Mouse (Mus musculus) A20 (cell line): ENCODE data around the gene 1700018B08Rik.
A peak's percentile ranks its signal among the peaks of the same experiment; 100 is the strongest.

ENCODE experiments used
- DNase-seq: peaks from one replicate; pipeline ENCODE4 v3.0.0-alpha.2; 2011; ENCODE audit warnings: low read depth, low spot score

The 1700018B08Rik gene

DNA sequence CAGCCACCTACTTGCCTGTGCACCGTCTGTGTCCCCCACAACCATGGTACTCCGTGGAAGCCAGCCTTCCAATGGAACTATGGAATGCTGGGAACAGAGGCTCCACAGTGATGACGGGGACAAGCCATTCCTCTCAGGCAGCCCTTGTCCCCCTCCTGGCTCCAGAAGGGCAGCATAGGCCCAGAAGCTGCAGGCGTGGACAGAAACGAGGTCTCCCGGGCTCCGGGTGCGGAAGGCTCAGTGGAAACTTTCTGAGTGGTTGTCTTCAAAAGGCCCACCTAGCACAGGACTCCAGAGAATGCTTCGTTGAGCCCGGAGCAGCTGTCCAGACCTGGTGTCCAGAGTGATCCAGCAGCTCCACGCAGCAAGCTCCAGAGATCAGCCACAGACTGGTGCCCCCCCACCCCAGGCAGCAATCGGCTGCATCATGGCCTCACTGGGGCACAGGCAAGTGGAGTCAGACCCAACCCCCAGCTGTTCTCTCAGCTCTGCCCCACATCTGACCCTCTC is at the start of gene 1700018B08Rik:
1700018B08Rik (minus strand) TSS at position 45 of the 510 bp plus-strand sequence.
- no peak for DNase-seq

DNA sequence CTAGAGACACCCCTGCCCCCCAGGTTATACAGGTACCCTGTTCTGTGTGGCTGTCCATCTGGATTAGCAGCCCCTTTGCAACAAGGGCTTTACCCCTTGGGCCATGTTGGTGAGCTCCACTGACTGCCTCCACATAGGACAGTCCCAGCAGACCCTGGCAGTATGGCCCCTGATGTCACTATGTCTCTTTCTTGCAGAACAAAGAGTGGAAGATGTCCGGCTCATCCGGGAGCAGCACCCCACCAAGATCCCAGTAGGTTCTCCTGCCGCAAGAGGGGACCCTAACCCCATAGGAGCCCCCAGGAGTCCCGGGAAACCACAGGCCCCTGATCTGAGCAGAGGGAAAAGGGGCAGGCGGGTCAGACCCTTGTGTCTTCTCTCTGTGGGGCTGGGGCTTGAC is 49.2 kb upstream of the 1700018B08Rik start:
- no peak for DNase-seq

DNA sequence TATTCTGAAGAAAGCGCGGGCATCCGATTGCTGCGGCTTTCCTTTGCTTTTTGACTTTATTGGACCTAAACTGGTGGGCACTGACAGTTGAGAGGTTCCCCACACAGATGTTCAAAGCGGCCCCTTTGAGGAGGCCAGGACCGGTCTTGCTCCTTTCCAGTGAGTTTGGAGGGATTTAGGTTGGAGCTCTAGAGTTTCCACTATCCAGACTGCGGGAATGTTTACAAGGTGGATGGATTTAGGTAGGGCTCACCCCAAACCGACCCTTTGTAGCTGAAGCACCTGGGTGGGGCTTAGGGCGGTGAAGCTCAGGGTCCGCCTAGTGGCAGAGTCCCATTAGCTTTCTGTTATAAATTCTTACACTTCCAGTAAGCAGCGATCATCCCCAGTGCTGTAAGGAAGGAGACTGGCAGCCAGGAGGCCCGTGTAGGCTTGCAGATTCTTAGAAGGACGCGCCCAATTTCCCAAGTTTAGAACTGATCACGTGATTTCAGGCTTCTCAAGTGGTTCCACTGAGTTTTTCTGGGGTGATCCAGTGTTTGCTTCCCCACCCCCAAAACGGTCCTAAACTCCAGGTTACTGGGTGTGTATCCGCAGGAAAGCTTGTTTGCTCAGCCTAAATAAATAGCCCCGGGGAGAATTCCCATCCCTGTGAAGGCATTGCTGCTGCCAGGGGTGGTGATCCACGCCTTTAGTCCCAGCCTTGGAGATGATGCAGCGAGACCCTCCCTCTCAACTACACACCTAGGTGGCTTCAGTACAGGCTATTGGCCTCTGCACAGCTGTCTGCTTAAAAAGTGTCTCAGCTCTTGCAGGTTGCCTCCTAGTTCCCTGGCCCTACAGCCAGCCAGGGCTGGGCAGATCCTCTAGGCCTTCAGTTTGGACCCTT is 47.3 kb upstream of the 1700018B08Rik start:
- DNase-seq: peak; percentile 74

DNA sequence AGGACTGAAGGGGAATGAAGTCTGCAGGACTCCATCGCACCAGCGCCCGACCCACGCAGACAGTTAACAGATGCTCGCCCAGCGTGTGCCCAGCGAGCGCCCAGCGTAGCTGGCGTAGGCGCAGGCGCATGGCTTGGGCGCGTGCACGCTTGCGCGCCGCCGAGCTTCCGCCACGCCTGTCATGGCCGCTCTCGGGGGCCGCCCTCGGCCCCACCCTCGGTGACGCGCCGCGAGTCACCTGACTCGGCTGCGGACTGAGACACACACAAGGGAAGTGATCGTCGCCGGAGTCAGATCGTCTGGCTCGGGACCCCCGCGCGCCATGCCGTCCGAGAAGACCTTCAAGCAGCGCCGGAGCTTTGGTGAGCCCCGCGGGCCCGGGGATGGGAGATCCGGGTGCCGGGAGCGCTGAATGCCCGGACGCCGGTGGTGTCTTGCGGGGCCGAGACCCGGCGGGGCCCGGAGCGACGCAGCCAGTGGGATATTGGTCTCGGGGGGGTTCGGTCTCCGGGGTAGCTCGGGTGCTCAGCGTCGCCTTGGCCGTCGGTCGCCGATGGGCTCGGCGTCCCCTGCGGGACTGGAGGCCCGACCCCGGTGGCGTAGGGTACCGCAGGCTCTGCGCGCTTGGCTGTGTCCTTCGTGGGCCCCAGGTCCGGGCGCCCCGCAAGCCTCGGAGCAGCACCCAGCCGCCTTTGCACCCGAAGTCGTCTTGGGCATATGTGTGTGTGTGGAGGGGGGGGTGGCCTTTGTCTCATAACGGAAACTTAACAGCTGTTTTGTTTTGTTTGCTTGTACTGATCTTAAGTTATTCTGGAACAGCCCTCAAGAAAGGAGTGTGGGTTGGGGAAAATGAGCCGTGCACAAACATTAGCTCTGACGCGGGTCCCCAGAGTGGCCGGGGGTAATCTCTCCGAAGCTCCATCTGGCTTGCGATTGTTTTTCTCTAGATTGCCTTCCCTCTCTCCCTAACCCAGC is 46.4 kb upstream of the 1700018B08Rik start, which contains the start of gene Map1lc3b:
Map1lc3b (plus strand) TSS at position 159 of the 975 bp plus-strand sequence.
- peak; percentile 95 for DNase-seq

DNA sequence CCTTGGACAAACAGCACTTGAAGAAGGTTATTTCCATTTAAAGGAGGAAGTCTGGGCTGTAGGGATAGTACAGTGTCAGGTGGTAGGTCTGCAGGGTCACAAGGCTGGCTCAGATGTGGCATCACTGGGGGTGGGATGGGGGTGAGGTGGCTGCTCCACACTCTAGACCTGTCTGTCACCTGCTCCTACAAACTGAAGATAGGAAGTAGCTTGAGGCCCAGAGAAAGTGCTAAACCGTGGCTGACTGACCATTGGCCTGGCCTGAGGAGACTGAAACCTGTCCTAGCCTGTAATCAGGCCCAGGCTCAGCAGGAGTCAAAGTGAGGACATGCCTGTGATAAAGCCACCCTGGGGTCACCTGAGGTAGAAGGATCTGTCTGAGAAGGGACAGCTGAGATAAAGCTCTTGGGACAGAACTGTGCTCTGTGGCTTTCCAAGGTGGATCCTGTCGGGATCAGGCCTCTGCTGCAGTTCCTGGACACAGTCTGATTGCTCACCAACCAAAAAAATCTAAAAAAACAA is 45.1 kb upstream of the 1700018B08Rik start:
- no peak for DNase-seq

DNA sequence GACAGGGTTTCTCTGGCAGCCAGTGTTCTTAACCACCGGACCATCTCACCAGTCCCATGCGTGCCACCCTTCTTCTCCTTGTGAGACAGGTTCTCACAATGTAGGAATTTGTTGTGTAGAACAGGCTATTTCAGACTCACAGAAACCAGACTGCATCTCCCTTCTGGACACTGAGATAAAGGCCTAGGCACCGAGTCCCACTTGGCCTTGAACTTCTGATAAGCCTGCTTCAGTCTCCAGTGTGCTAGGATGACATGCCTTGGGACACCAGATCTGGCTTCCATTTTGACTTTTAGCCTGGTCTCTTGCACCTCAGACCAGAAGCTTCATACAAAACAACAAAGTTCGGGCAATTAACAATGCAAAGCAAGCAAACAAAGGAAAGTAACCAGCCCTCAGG is 44.6 kb upstream of the 1700018B08Rik start:
- no peak for DNase-seq

DNA sequence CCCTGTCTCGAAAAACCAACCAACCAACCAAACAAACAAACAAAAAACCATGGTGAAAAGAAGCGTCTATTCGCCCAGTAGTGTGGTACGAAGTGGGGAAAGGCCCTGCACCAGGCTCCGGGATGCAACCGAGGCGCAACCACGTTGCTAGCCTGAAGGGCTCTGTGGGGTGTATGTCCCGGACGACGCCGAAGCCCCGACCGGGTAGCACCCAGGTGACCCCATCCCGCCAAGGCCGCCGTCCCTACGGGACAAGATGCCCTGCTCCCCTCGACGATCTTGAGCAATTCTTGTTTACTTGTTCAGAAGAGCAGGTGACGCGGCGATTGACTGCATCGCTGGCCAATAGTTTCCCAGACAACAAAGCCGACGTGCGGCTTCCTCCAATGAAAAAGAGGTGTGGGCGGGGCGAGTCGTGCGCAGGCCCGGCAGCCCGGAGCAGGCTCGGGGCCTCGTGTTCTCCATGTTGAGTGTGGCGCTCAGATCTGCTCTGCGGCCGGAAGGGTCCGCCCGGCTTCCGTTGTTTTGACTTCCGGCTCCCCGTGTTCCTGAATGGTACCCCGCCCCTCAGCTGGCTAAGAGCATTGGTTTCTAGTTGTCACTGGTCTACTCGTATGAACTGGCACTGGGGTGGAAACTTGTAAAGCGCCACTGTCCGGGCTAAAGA is 41.2 kb upstream of the 1700018B08Rik start:
- DNase-seq: peak; percentile 100

DNA sequence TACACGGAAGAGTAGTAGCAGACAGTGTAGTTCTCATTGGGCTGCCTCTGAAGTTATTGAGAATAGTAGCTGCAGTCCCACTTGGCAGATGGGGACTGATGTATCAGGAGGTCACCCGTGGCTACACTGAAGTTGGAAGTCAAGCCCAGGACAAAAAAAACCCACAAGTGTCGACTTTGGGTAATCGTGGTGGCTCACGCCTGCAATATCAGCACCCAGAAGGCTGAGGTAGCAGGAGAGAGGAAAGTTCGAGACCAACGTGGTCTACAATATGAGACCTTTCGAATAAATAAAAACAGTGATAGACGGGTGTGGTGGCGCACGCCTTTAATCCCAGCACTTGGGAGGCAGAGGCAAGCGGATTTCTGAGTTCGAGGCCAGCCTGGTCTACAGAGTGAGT is 40.6 kb upstream of the 1700018B08Rik start:
- peak; percentile 50 for DNase-seq

DNA sequence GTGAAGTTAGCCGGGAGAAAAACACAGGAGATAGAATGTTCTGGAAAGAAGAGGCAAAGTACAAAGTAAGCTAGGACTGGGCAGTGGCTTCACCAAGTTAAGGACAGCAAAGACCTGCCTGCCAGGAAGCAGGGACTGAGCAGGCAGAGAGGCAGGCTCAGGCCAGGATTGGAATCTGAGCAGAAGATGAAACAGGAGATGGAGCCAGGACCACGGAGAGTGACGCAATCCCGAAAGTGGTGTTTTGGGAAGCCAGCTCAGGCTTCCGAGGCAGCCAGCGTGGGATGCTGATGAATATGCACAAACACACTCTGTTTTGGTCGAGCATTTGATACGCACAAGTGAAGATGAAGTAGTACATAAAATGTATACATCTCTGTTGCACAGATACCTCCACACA is 39.5 kb upstream of the 1700018B08Rik start:
- no peak for DNase-seq

DNA sequence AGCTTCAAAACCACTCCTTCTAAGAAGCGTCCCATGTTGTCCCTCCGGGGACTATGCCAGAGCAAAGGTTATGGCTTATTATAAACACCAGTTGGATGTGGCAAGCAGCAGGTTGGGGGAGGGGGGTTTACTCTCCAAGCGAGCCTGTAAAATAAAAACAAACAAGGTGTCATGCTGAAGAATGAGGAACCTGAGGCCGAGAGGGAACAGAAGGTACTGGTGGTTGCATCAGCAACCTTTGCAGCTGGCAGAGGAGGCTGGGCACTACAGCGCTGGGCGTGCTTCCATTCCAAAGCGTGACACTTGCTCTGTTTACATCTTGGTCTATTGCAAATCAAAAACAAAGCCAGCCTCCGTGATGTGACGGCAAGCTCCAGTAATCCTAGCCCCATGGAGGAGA is 36.3 kb upstream of the 1700018B08Rik start:
- peak; percentile 91 for DNase-seq

DNA sequence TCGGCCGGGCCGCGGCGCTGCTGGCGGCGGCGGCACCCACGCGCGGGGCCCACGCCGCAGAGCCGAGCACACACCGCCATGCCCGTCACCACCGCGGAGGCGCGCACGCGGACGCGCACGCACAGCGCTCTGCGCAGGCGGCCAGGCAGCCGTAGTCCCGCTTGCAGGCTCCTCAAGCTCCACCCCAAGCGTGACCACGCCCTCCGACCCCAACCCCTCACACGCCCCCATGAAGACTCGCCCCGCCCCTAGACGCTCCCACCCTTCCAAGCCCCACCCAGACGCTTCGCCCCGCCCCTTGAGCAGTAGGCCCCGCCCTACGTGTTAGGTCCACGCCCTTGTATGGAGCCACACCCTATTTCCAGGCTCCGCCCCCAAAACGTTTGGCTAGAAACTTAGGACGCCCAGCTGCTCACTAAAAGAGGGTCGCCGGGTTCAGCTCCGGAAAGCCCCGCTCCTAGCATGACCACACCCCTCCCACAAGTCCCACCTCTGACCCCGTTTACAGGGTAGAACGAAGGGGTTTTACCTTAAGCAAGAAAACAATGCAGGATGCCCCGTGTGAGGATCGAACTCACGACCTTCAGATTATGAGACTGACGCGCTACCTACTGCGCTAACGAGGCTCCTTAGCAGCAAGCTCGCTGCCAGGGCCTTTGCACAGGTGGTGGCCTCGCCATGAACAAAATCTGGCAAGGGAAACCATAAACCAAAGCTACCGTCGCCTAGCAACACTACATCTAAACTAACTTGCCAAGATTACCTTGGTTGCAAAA is 34.7 kb upstream of the 1700018B08Rik start, which contains the start of gene Fbxo31:
Fbxo31 (minus strand) TSS at position 131 of the 776 bp plus-strand sequence.
- peak; percentile 97 for DNase-seq

DNA sequence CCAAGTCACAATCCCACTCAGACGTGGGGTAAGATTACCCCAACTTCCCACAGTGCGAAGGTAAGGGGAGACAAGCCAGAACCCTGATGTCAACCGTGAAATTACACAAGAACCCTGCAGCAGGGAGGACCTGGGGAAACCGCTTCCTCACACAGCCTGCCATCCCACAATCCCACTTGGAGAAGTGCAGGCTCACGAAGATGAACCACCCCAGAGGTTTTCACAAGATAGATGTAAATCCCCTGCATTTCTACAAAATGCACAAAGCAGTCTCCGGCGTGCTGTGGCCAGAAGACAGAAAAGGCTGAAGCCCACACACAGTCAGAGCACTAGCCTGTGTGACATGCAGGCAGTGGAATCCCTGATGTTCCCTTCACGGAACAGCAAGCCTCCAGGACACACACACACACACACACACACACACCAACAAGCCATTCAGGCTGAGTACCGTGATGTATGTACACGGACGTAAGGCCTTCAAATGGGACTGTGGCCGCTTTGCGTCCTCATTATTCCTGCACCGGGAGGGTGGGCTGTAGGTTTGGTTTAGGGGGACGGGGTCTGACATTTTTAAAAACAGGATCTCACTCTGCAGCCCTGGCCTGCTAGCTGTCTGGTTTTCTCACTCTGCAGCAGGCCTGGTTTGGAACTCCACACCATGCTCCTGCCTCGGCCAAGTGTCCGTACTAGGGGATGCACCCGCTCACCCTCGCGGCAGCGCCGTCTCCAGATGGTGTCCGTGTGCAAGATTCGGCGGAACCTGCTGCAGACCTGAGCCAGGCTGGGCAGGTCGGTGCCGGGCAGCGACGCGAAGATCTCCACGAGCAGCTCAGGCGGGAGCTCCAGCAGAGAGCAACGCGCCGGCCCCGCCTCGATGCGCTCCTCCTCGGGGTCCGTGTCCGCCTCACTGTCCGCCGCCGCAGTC is 33.9 kb upstream of the 1700018B08Rik start:
- DNase-seq: peak; percentile 55

DNA sequence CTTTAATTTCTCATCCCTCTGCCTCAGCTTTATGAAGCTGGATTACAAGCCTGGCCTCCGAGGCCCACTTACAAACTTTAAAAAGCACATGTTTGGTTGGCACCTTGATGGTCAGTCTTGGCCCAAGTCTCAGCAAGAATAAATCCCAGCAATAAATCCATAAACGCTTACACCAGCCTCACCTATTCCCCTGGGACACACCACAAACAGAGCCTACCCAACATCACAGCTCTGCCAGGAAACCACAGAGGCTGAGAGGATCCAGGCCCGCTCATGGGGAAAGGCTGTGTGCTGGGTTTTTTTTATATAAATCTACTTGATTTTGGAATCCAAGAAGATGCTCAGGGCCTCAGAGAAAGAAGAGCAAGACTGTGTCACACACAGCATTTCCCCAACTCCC is 31.5 kb upstream of the 1700018B08Rik start:
- no peak for DNase-seq

DNA sequence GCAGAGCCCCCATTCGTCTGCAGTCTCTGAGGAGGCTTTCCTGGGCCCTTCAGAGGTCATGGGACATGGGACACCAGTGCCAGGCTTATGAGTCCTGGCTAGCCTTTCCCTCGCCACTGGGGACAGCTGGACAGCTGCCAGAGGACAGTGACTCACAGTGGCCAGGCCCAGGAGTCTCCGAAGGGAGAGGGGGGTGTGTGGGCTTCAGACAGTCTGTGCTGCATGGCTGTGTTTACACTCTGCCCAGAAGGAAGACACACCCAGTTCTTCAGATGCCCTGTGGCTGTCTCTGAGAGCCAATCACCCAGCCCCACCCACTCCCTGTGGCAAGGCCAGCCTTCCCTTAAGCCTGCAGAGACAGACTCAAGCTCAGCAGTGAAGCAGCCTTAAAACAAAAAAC is 29.2 kb upstream of the 1700018B08Rik start:
- DNase-seq: no peak

DNA sequence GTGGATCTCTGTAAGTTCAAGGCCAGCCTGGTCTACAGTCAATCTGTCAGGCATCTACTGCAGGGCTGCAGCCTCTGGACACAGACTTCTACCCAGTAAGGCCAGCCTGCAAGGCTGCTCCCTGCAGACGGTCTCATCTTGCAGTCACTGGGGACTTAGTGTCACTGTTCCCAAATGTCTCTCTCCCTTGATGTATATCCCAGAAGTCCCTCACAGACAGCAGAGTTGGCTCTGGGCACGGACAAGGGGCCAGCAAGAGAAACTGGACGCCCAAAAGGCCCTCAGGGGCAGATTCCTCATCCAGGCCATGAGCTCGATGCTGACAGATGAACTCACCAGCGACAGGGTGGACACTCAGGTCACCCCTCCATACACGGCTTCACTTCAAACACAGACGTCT is 28.0 kb upstream of the 1700018B08Rik start:
- no peak for DNase-seq

DNA sequence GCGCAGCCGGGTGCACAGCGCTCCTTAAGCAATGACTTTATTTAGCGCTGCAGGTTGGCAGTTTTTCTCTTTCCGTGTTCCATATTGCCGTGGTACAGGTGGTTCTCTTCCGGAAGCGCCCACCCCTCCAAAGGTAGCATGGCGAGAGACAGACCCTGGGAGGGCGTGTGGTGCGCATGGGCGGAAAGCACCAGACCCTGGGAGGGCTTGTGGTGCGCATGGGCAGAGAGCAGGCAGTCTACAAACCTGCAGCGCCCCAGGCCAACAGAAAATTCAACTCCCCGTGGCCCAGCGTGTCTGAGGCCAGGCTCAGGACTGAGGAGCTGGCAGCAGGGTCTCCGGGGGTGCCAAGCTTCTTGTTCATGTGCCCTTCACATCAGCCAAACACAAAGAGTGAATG is 26.7 kb upstream of the 1700018B08Rik start:
- no peak for DNase-seq

DNA sequence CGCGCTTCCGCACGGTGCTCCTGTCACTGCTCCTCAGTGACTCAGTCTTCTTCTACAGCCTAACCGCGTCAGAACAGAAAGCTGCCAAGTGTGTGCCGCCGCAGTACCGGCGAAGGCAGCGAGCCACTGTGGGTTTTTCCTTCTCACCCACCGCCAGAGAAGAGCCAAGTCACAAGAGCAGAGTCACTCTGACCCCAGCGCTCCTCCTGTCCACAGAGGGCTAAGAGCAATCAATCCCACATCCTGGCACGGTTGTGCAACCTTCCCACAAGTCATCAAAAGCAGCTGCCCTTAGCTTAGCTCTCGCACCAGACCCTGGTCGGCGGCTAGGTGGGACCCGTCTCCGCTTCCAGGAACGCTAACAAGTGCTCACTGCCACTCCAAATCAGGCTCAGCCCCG is 26.2 kb upstream of the 1700018B08Rik start:
- DNase-seq: no peak

DNA sequence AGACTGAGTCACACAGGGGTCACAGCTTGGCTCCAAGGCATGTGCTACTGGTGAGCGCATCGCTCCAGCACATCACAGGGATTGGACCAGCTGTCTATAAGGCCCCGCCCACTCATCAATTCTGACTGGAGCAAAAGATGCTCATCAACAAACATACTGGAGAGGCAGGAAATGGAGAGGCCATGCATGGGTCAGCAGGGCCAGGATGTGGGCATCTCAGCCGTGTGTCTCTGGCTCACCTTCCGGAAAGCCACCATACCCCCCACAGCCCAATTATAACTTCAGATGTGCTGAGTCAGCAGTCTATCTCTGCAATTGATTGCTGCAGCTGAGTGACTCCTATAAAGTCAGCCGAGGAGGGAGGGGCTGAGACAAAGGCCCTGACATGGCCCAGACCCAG is 24.2 kb upstream of the 1700018B08Rik start:
- no peak for DNase-seq

DNA sequence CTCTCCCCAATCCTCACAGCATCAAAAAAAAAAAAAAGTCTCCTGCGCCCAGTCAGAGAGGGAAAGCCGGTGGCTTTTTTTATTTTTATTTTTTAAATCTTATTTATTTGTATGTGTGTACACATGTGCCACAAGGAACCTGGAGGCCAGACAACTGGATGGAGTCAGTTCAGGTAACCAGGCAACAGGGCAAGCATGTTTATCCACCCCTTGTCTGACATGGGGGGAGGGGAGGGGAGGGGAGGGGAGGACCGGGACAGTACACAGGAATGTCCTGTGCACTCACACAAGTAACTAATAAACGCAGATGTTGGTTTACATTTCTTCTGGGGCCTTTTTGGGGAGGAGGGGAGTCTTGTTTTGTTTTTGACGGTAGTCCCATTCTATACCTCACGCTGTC is 19.6 kb upstream of the 1700018B08Rik start:
- no peak for DNase-seq
